Mouse (Mus musculus): Measurements from ENCODE around the gene Trappc3.

Trappc3 gene

GRCm38 (mm10) chr4:126278961-126279360 is 16.8 kb downstream of the Trappc3 start:
- DNase-seq = no peak

GRCm38 (mm10) chr4:126281706-126282105 is 19.6 kb downstream of the Trappc3 start:
- no peak for DNase-seq

GRCm38 (mm10) chr4:126283582-126283981 is 21.5 kb downstream of the Trappc3 start:
- no peak for DNase-seq

- peak in 1 of 2 experiments; percentile 36 for DNase-seq
Observed at GRCm38 (mm10) chr4:126286492-126286891, 24.4 kb downstream of the Trappc3 start, which contains the start of gene Col8a2. Col8a2 (plus strand) TSS chr4:126286793.

- DNase-seq = no peak
Observed at GRCm38 (mm10) chr4:126287302-126287995, 25.3 kb downstream of the Trappc3 start.

- no peak for DNase-seq
Observed at GRCm38 (mm10) chr4:126288085-126288666, 26.1 kb downstream of the Trappc3 start.

GRCm38 (mm10) chr4:126290314-126290713 is 28.2 kb downstream of the Trappc3 start:
- no peak for DNase-seq

GRCm38 (mm10) chr4:126291196-126291595 is 29.1 kb downstream of the Trappc3 start:
- DNase-seq = no peak

GRCm38 (mm10) chr4:126295152-126295551 is 33.0 kb downstream of the Trappc3 start:
- no peak for DNase-seq

GRCm38 (mm10) chr4:126295937-126296336 is 33.8 kb downstream of the Trappc3 start:
- no peak for DNase-seq

GRCm38 (mm10) chr4:126296617-126297101 is 34.5 kb downstream of the Trappc3 start:
- peak; percentile 71 to 77 for DNase-seq

- no peak for DNase-seq
Observed at GRCm38 (mm10) chr4:126300916-126301583, 38.9 kb downstream of the Trappc3 start.

GRCm38 (mm10) chr4:126301584-126302309 is 39.6 kb downstream of the Trappc3 start:
- no peak for DNase-seq

- no peak for DNase-seq
Observed at GRCm38 (mm10) chr4:126303877-126304276, 41.8 kb downstream of the Trappc3 start.

- DNase-seq = no peak
Observed at GRCm38 (mm10) chr4:126305428-126305827, 43.3 kb downstream of the Trappc3 start.

- DNase-seq = no peak
Observed at GRCm38 (mm10) chr4:126306058-126306457, 43.9 kb downstream of the Trappc3 start.

GRCm38 (mm10) chr4:126306827-126307226 is 44.7 kb downstream of the Trappc3 start:
- no peak for DNase-seq

GRCm38 (mm10) chr4:126309211-126309921 is 47.2 kb downstream of the Trappc3 start:
- DNase-seq = no peak

- peak; percentile 79 to 86 for DNase-seq
Observed at GRCm38 (mm10) chr4:126309922-126310309, 47.8 kb downstream of the Trappc3 start.

GRCm38 (mm10) chr4:126310344-126310743 is 48.2 kb downstream of the Trappc3 start:
- DNase-seq = no peak

GRCm38 (mm10) chr4:126311566-126312200 is 49.6 kb downstream of the Trappc3 start:
- no peak for DNase-seq

- DNase-seq = no peak
Observed at GRCm38 (mm10) chr4:126313202-126313601, 51.1 kb downstream of the Trappc3 start.
